Mouse (Mus musculus) lung, postnatal 0 days (tissue): Measurements from ENCODE around the gene Exoc6b. TPM values are rescaled to one million over a fixed set of nuclear protein-coding genes. Genes with fewer than 3 reads are reported as not detected.

Experiments
- ATAC-seq: fragments of 200-750 bp; cut with Nextera tagmentation; 2 replicates; pipeline ENCODE4 v1.8.0; 2017; ENCODE audit warnings: moderate library complexity
- DNase-seq: peaks from one replicate; pipeline ENCODE4 v3.0.0-alpha.2; 2016; ENCODE audit warnings: low spot score
- H3K27ac ChIP-seq: fragments of 300-500 bp; sonication (generic); 2 replicates; pipeline ENCODE4 v1.5.1; 2014; ENCODE audit warnings: antibody characterized with exemption, mild to moderate bottlenecking, low read length, mixed read lengths
- H3K27me3 ChIP-seq: fragments of 300-500 bp; sonication (generic); replicated peaks from 2 replicates; pipeline ENCODE4 v1.6.1; 2014; ENCODE audit warnings: low read length, mixed read lengths; ENCODE audit not compliant: insufficient read depth
- H3K36me3 ChIP-seq: fragments of 300-500 bp; sonication (generic); 2 replicates; pipeline ENCODE4 v1.6.1; 2014; ENCODE audit warnings: low read length, mixed read lengths; ENCODE audit not compliant: insufficient read depth
- H3K4me1 ChIP-seq: fragments of 300-500 bp; sonication (generic); 2 replicates; pipeline ENCODE4 v1.6.1; 2014; ENCODE audit warnings: antibody characterized with exemption, low read depth, low read length, mixed read lengths; ENCODE audit not compliant: insufficient read depth
- H3K4me2 ChIP-seq: fragments of 300-500 bp; sonication (generic); replicated peaks from 2 replicates; pipeline ENCODE4 v1.6.1; 2014; ENCODE audit warnings: low read depth, mild to moderate bottlenecking, low read length, moderate library complexity, mixed read lengths
- H3K4me3 ChIP-seq: fragments of 300-500 bp; sonication (generic); 2 replicates; pipeline ENCODE4 v1.5.1; 2014; ENCODE audit warnings: low read depth, low read length
- H3K9ac ChIP-seq: fragments of 300-500 bp; sonication (generic); replicated peaks from 2 replicates; pipeline ENCODE4 v1.6.1; 2014; ENCODE audit warnings: low read depth, mild to moderate bottlenecking
- H3K9me3 ChIP-seq: fragments of 300-500 bp; sonication (generic); 2 replicates; pipeline ENCODE4 v1.6.1; 2016; ENCODE audit warnings: low read length, mixed read lengths
- CTCF ChIP-seq: IDR thresholded peaks from 2 replicates; pipeline ENCODE4 v1.5.1; 2016; ENCODE audit warnings: antibody characterized with exemption, mild to moderate bottlenecking
- EP300 ChIP-seq: IDR thresholded peaks from 2 replicates; pipeline ENCODE4 v1.6.1; 2016; ENCODE audit warnings: antibody characterized with exemption, mild to moderate bottlenecking, control low read depth
- WGBS: fragments of 180-500 bp; shearing (Covaris S2); extraction: QIAGEN DNeasy Blood & Tissue Kit; methylation state at CpG from one replicate; pipeline ENCODE4 v1.1.7; 2014; 5-methylcytosine and 5-hydroxymethylcytosine counted together
- polyA plus RNA-seq: library from polyadenylated mRNA; unstranded; fragments of >200 nt; fragmentation: Nextera tagmentation; extraction: Ambion mirVana; gene quantifications from 2 replicates; pipeline ENCODE4 v1.2.1, GENCODE M21; 2015

Gene Exoc6b
- polyA plus RNA-seq, 1 experiment from 2014 or later: 14.8 TPM

- WGBS: 82% methylated on average over 5 of the region's 5 CpGs
- ATAC-seq: no peak
- H3K9me3 ChIP-seq: no peaks in the 10 kb centered on the region
- H3K27me3 ChIP-seq: no peaks in the 10 kb centered on the region
- no peak overlapping the region for H3K9ac ChIP-seq
- no peaks in the 10 kb centered on the region for H3K36me3 ChIP-seq
- H3K27ac ChIP-seq: no peak overlapping the region
- H3K4me1 ChIP-seq: no peaks in the 10 kb centered on the region
- no peak for TF ChIP-seq EP300
- no peak for TF ChIP-seq CTCF
- no peak for DNase-seq
- no peak overlapping the region for H3K4me3 ChIP-seq
- no peak overlapping the region for H3K4me2 ChIP-seq
Observed at GRCm38 (mm10) chr6:84628831-84629230, 440.5 kb downstream of the Exoc6b start.

GRCm38 (mm10) chr6:84626398-84626797 lies 442.9 kb downstream of the Exoc6b start:
- ATAC-seq: no peak
- Histone ChIP-seq H3K36me3 (no peaks in the 10 kb centered on the region), H3K27me3 (no peaks in the 10 kb centered on the region), H3K4me3 (no peak overlapping the region), H3K9me3 (no peaks in the 10 kb centered on the region), H3K27ac (no peak overlapping the region), H3K4me2 (no peak overlapping the region), H3K4me1 (no peaks in the 10 kb centered on the region), H3K9ac (no peak overlapping the region)
- no peak for DNase-seq
- TF ChIP-seq CTCF (no peak), EP300 (peak; percentile 69)
- 73% methylated on average over 2 of the region's 2 CpGs for WGBS

- Histone ChIP-seq H3K9ac (no peak overlapping the region), H3K9me3 (no peaks in the 10 kb centered on the region), H3K4me1 (no peaks in the 10 kb centered on the region), H3K4me2 (no peak overlapping the region), H3K4me3 (no peak overlapping the region), H3K27me3 (no peaks in the 10 kb centered on the region), H3K27ac (no peak overlapping the region), H3K36me3 (peaks cover 16% of the 10 kb centered on the region)
- WGBS: 90% methylated on average over 6 of the region's 6 CpGs
- TF ChIP-seq EP300 (no peak), CTCF (no peak)
- ATAC-seq (no peak), DNase-seq (no peak)
Observed at GRCm38 (mm10) chr6:84619166-84619565, 450.1 kb downstream of the Exoc6b start.

GRCm38 (mm10) chr6:84617051-84617450 lies 452.3 kb downstream of the Exoc6b start:
- Histone ChIP-seq H3K9me3 (no peaks in the 10 kb centered on the region), H3K4me2 (no peak overlapping the region), H3K4me3 (no peak overlapping the region), H3K27me3 (no peaks in the 10 kb centered on the region), H3K4me1 (no peaks in the 10 kb centered on the region), H3K36me3 (peaks cover 16% of the 10 kb centered on the region), H3K9ac (no peak overlapping the region), H3K27ac (no peak overlapping the region)
- ATAC-seq (no peak), DNase-seq (no peak)
- WGBS: 100% methylated on average over 1 of the region's 1 CpGs
- TF ChIP-seq EP300 (no peak), CTCF (no peak)

GRCm38 (mm10) chr6:84616586-84616985 lies 452.7 kb downstream of the Exoc6b start:
- H3K4me1 ChIP-seq: no peaks in the 10 kb centered on the region
- H3K27ac ChIP-seq: no peak overlapping the region
- ATAC-seq: no peak
- no peak for TF ChIP-seq EP300
- TF ChIP-seq CTCF: no peak
- peaks cover 16% of the 10 kb centered on the region for H3K36me3 ChIP-seq
- H3K9me3 ChIP-seq: no peaks in the 10 kb centered on the region
- WGBS: 88% methylated on average over 1 of the region's 1 CpGs
- H3K4me2 ChIP-seq: no peak overlapping the region
- no peak for DNase-seq
- no peak overlapping the region for H3K9ac ChIP-seq
- no peak overlapping the region for H3K4me3 ChIP-seq
- H3K27me3 ChIP-seq: no peaks in the 10 kb centered on the region

- Histone ChIP-seq H3K4me2 (no peak overlapping the region), H3K36me3 (0 out of 2 replicates have a peak, but pooled peaks cover 4% of the 10 kb centered on the region), H3K27ac (no peak overlapping the region), H3K27me3 (no peaks in the 10 kb centered on the region), H3K4me3 (no peak overlapping the region), H3K4me1 (no peaks in the 10 kb centered on the region), H3K9ac (no peak overlapping the region), H3K9me3 (no peaks in the 10 kb centered on the region)
- TF ChIP-seq EP300 (no peak), CTCF (no peak)
- WGBS: 80% methylated on average over 3 of the region's 3 CpGs
- DNase-seq (no peak), ATAC-seq (no peak)
Observed at GRCm38 (mm10) chr6:84613561-84613960, 455.8 kb downstream of the Exoc6b start.
